Mouse (Mus musculus) retina, embryonic 14.5 days (tissue): ENCODE measurements around the gene L3hypdh.
"Not testable (repeated sequence)": the region's sequence is repeated elsewhere in the genome, so short reads cannot be mapped to it uniquely, and the experiment has no call there.

ENCODE experiments used
- DNase-seq: peaks from one replicate; pipeline ENCODE4 v3.0.0-alpha.2; 2015; ENCODE audit warnings: low spot score

L3hypdh gene

DNA sequence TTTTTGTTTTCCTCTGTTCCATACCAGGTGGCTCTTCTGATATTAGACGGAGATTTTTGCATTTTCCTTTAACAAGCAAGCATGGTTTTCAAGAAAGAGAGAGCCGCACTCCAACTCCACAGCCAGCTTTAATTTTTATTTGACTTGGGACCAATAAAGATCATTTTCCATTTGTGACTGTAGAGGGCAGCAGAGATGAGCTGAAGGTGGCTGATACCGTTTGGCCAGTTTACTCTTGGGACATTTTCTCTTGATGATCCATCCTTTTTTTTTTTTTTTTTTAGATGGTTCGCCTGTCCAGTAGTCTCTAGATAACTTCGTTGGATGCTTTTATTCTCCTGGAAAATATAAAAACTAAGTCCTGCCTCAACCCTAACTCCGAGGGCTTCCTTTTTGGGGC is 31.9 kb downstream of the L3hypdh start:
- DNase-seq: peak; percentile 68

DNA sequence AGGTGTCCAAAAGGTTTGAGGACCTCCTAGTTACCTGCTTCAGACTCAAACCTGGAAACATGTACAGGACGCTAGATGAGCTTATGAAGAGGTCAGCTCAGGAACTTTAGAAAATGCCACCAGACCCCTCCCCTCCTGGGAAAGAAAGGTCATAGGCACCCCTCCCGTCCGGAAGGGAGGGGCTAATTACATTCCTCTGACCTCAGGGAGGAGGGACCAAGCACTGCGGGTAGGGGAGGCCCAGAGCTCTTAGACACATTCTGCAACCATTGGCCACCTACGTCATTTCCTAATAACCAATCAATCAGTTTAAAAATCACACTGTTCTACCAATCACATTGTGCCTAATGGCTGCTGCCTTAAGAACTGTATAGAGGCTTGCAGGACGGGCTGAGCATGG is 32.7 kb downstream of the L3hypdh start:
- DNase-seq: no peak

DNA sequence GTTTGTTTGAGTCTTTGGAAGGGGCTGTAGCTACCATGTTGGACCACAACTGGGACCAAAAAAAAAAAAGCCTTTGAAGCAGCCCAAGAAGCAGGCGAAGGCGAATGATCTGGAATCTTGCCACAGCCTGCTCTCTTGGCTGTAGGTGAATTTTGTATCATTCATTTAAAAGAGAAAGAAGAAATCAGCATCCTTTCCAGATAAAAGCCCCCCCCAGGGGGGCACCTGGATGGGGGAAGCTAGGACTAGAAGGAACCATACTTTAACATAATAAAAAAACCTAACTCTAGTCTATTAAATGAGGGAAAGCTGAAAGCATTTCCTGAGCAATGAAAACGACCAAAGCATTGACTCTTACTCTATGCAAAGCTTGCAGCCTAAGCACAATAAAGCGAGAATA is 34.4 kb downstream of the L3hypdh start:
- DNase-seq: no peak

DNA sequence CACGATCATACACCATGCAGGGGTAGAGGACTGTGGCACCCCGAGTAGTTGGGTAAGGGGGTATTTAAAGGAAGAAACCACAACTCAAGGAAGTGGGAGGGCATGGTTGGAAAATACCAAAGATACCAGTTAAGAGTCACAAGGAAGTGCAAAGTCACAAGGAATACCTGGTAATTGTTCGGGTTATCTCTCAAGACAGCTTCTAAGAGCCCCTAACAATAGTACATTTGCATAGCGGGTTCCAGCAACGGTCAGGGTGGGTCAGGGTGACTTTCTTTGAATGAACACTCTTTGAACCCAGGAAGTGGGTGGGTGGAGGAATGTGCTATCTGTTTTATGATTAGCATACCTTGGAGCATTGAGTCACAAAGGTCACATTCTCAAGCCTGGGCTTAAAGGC is 35.1 kb downstream of the L3hypdh start:
- DNase-seq: not testable (repeated sequence)

- peak; percentile 78 for DNase-seq
Measured at GRCm38 (mm10) chr12:72047513-72047912, 37.7 kb downstream of the L3hypdh start.

GRCm38 (mm10) chr12:72041238-72041637 is 44.0 kb downstream of the L3hypdh start:
- no peak for DNase-seq

GRCm38 (mm10) chr12:72039501-72039900 is 45.7 kb downstream of the L3hypdh start:
- DNase-seq: peak; percentile 42

GRCm38 (mm10) chr12:72038866-72039265 is 46.4 kb downstream of the L3hypdh start:
- no peak for DNase-seq

GRCm38 (mm10) chr12:72037049-72037448 is 48.2 kb downstream of the L3hypdh start:
- DNase-seq: no peak

DNA sequence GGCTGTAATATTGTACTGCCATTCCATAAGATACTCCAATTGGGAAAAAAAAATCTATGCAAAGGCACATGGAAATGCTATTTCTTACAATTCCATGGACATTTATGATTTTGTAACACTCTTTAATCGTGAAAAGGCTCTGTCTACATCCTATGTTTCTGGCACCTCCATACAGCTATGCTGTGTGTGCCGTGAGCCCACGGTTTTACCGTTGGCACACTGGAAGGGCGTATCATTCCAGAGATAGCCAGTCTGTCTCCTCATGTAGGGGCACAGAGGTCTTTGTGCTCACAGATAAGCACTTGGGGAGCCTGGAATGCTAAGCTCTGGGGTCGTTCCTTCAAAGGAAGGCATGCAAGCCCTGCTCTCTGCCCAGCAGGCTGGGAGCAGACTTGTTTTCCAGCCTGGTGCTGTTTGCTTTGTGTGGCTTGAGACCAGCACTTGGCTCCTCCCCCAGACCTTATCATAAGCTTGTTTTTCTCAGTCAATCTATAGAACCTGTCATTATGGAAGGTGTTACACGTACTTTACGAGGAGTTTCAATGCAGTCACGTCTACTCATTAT is 49.1 kb downstream of the L3hypdh start:
- no peak for DNase-seq

DNA sequence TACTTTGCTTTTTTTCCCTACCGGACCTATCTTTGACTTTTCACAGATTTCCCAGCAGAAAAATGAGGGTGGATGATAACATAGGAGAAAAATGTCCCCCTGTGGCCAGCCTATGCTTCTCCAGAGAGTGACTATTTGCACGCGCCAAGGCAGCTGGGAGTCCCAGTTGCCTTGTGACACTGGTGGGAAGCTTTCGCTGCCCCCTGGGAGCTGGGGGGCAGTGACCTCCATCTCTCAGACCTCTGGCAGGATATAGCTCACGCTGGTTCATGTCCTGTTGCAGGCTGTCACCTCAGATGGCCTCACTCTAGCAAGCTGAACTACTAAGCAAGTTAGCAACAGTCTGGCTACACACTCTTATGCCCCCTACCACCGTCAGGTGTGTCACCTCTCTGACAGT is 53.4 kb downstream of the L3hypdh start:
- DNase-seq: no peak

- DNase-seq: no peak
Measured at GRCm38 (mm10) chr12:72031171-72031570, 54.1 kb downstream of the L3hypdh start.

DNA sequence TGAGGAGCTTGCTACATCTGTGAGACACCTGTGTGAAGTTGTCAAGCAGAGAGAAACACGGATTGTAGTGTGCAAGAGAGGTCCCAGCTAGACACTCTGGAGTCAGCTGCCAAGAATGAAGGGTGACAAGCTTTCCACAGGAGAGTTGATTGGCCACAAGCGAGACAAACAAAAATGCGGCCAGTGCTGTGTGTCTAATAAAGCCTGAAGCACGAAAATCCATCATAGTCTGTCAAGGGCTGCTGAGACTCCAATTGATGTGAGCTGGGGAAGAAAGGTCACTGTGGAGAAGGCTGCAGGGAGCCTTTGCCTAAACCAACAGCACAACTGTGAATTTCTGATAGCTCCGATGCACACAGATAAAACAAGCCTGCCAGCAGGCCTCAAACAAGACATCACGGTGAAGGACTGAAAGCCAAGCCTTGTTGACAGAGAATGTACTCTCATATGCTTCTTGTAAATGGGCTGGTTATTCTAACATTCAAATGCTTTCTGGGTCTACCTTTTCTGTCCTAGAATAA is 59.9 kb downstream of the L3hypdh start:
- DNase-seq: peak; percentile 16

DNA sequence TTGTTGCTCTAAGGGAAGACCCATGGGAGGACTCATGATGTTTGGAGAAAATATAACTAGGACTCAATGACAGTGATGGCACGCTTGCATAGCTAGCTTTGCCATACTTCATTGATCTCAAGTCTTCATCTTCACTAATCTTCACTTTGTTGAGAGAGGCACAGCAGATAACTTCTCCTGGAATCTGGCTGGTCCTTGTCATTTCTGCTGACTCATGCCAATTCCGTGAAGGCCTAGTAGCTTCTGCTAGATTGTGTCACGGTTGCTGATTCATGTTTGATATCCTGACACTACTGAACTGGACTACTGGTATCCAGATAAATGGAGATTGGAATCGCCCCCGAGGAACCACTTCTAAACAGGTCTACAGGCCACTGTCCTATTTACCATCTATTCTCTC is 61.7 kb downstream of the L3hypdh start:
- no peak for DNase-seq
